Mouse (Mus musculus): ENCODE results near the gene Tespa1. TPM values are rescaled to one million over a fixed set of nuclear protein-coding genes. Genes with fewer than 3 reads are reported as not detected.
"Not testable (repeated sequence)": the region's sequence is repeated elsewhere in the genome, so short reads cannot be mapped to it uniquely, and the experiment has no call there.

The Tespa1 gene
- total and polyA plus RNA-seq, 3 experiments = 0.35 to 0.90 TPM; not detected in 1

DNA sequence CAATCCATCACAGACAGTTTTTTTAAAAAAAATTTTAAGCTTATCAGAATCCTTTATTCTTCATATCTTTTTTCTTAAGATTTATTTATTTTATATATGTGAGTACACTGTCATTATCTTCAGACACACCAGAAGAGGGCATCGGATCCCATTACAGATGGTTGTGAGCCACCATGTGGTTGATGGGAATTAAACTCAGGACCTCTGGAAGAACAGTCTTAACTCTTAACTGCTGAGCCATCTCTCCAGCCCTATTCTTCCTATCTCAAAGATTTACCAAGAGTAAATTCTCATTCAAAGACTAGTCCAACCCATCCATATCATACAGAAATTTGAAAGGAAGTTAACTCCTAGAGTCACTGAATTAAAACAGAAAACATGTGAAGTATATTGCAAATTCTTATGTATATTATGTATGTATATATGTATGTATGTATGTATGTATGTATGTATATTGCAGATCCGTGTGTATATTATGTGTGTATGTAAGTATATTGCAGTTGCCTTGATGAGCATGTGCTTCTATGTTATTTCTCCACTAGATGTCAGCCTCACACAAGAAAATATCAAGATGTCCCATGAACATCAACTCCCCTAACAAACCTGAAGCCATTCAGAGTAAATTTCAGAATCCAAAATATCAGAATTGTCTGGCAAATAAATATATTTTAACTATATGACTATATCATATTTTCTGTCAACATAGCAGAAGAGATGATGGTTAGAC is 40.9 kb downstream of the Tespa1 start:
- DNase-seq = no peak

DNA sequence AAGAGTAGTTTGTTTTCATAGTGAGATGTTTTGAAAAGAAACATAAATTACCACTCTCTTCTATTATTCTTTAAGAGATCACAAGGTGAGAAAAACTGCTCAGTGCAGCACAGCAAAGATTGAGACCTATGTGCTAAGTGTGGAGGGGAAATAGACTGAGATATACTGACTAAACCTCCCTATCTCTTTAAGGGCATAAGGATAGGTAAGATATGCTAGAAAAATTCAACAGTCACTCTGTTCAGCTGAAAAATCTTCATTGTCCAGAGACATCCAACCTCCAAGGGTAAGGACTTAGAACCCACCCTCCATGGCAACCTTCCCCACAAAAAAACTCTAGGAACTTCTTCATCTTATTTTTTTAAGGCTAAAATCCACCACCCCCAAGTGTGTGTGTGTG is 42.1 kb downstream of the Tespa1 start:
- no peak for DNase-seq

DNA sequence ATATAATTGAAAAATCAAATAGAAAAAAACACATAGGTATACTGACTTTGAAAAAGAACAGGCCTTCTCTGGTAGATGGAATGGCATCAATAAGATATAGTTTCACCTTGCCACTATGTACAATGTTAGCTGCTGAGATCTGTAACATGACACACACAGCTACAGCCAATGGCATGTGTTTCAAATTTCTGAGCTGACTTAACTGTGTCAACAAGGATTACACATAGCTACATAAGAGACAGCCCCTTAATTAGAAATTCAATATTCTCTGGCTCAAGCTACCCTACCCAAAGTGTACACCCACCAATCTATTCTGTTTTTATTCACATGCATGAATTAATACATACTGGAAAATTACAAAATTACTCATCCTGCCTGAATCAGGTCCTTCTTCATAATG is 45.7 kb downstream of the Tespa1 start:
- no peak for DNase-seq

DNA sequence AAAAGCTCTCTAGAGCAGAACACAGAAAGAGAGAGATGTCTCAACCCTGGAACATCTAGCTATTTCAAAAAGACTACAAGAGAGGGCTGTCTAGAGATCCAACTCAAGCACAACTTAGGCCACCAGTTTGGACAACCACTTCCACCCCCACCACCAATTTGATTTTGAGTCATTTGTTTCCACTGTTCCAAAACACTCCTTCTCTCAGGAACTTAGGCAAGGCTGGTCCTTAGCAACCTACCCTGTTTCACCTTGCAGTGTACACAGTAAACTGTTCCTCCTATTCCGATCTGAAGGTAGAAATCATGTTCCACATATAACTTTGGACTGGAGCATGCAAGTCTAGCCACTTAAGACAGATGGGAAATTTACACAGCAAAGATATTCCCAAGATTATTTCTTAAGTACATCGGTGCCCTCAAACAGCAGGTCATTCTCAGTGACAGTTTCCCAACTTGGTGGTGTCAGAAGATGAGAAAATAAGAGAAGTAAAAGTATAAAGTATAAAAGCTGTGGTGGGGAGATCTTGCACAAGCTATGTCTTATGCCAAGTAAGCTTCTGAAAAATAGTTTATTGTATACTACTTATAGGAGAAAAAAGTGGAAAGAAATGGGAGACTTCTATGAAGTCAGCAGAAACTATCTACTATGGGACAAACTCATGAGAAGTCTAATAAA is 47.5 kb downstream of the Tespa1 start:
- no peak for DNase-seq

DNA sequence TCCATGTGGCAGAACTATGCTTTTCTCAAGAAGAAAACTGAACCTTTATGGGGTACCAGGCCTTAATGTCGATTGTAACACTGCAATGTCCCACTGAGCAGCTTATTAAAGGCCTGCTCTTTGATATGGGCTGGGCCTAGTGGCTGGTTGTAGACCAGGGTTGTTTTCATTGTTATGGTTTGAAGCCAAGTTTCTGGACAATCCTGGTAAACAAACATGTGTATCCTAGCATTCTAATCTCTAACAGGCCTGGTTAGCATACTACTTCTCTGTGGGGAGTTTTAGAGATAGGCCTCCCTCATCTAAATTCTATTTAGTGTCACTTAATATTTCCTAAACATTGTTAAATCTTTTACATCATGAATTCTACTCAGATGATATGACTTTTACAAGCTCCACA is 49.0 kb downstream of the Tespa1 start:
- DNase-seq = no peak

DNA sequence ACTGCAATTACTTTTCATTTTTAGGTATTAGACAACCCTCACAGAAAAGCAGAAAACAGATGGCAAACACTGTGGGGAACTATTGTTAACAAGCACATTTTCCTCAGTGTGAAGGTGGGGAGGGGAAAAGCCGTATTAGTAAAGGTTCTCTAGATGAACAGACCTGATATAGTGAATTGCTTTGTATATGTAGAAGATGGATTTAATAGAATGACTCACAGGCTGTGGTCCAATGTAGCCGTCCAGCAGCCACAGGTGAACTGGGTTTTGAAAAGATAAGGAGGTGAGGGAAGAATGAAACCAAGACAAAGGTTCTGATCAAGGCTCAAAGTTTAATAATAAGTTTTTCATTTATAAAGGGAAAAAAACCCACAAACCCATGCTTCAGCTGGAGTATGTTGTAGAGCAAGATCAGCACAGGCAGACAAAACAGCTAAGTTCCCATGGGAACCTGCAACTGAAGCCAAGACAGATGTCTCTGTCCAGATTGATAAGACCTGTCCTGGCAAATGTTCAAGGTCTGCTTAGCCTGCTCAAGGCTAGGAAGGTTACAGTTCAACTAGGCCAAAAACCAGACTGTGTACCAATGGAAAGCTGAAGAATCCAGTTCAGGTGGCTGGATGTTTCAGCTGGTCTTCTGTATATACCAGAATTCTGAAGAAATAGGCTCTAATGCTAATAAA is 50.0 kb downstream of the Tespa1 start:
- DNase-seq = no peak

DNA sequence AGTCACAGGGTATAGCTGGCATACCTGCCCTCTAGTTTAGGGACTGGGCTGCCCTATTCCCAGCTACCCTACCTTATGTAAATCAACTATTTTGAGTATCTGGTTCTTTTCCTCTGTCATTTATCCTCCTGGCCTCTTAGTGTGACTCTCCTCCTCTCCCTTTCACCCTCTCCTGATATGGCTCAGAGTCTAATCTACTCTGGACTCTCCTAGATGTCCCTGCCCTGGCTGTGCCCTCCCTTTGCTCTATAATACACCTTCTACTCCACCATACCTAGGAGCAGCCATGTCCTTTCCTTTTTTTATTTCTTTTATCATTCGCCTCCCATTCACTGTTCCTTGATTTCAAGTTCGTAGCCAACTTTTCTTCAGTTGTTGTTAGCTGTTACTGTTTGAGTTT is 52.5 kb downstream of the Tespa1 start:
- DNase-seq = no peak

DNA sequence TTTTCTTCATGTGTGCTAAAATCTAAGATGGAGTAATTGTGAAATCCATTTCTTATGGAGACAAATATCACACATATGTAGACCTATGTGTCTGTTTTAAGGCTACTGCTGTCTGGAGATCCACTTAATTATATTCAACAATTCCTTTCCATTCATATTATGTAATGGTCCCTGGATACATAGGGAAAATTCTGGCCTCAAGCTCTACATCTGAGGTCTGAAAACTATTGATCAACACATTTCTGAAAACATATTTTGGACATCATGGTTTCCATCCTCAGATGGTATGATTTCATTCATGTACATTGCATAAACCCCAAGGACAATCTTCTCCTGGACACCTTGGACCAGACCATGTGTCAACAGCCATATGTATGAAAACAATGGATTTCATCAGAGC is 71.6 kb downstream of the Tespa1 start, which contains the start of gene Vmn2r84:
Vmn2r84 (minus strand) TSS at position 101 of the 400 bp plus-strand sequence.
- DNase-seq = no peak

DNA sequence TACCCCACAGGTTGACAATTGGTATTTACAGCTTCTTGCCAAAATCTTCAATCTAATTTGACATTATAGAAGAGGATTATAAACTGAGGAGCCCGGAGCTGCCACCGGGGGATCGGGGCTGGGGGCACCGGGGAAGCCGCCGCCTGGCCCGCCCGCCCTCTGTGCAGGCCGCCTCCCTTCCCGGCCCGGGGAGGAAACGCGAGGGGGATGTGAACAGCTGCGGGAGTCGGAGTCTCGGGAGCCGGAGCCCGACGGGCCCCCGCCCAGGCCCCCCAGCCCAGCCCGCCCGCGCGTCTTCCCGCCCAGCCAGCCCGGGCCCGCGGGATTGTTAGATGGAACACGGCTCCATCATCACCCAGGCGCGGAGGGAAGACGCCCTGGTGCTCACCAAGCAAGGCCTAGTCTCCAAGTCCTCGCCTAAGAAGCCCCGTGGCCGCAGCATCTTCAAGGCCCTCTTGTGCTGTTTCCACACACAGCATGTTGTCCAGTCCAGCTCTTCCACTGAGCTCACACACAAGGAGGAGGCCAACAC is 89.6 kb downstream of the Tespa1 start:
- DNase-seq = not testable (repeated sequence)

Other genes with a start within 250 kb of the Tespa1 start
- gene Olfr823, start 207.5 kb upstream of the Tespa1 start, total RNA-seq (2021) = not detected
- not detected in 2 replicates for gene Olfr823, start 207.5 kb upstream of the Tespa1 start, polyA plus RNA-seq (2012; rRNA removed)
- not detected for gene Olfr824, start 192.9 kb upstream of the Tespa1 start, total RNA-seq (2021)
- not detected in 2 replicates for gene Olfr824, start 192.9 kb upstream of the Tespa1 start, polyA plus RNA-seq (2012; rRNA removed)
- not detected for gene Olfr825, start 156.1 kb upstream of the Tespa1 start, total RNA-seq (2021)
- gene Olfr825, start 156.1 kb upstream of the Tespa1 start, polyA plus RNA-seq (2012; rRNA removed) = not detected in 2 replicates
- gene Olfr826, start 138.7 kb upstream of the Tespa1 start, total RNA-seq (2021) = not detected
- gene Olfr826, start 138.7 kb upstream of the Tespa1 start, polyA plus RNA-seq (2012; rRNA removed) = not detected in 2 replicates
- not detected for gene Olfr827, start 108.5 kb upstream of the Tespa1 start, total RNA-seq (2021)
- not detected in 2 replicates for gene Olfr827, start 108.5 kb upstream of the Tespa1 start, polyA plus RNA-seq (2012; rRNA removed)
- gene Neurod4, start 42.6 kb upstream of the Tespa1 start, total RNA-seq (2021) = 1 to 10 TPM in 1 of 2 experiments, under 1 TPM in 1; 0.61 to 1.1 TPM
- gene Neurod4, start 42.6 kb upstream of the Tespa1 start, polyA plus RNA-seq (2012; rRNA removed) = 0.08 TPM in 1 of 2 replicates, not detected in the other
- not detected for gene Vmn2r84, start 71.5 kb downstream of the Tespa1 start, total RNA-seq (2021)
- gene Vmn2r84, start 71.5 kb downstream of the Tespa1 start, polyA plus RNA-seq (2012; rRNA removed) = not detected in 2 replicates
- not detected for gene Vmn2r85, start 106.8 kb downstream of the Tespa1 start, total RNA-seq (2021)
- not detected in 2 replicates for gene Vmn2r85, start 106.8 kb downstream of the Tespa1 start, polyA plus RNA-seq (2012; rRNA removed)
- gene Vmn2r86, start 133.2 kb downstream of the Tespa1 start, total RNA-seq (2021) = not detected
- not detected in 2 replicates for gene Vmn2r86, start 133.2 kb downstream of the Tespa1 start, polyA plus RNA-seq (2012; rRNA removed)
- not detected for gene Vmn2r87, start 174.5 kb downstream of the Tespa1 start, total RNA-seq (2021)
- gene Vmn2r87, start 174.5 kb downstream of the Tespa1 start, polyA plus RNA-seq (2012; rRNA removed) = not detected in 2 replicates

All from adrenal gland, adult 2 months (tissue).